Mouse (Mus musculus) forebrain, embryonic 10.5 days (tissue): ENCODE measurements around the gene Rreb1. TPM values are rescaled to one million over a fixed set of nuclear protein-coding genes. Genes with fewer than 3 reads are reported as not detected.

Experiments
- DNase-seq: peaks from one replicate; pipeline ENCODE4 v3.0.0-alpha.2; 2017; ENCODE audit warnings: low spot score; ENCODE audit errors: extremely low spot score
- H3K27ac ChIP-seq: fragments of 300-500 bp; sonication (generic); 2 replicates; pipeline ENCODE4 v1.5.1; 2016; ENCODE audit warnings: mild to moderate bottlenecking
- H3K27me3 ChIP-seq: fragments of 300-500 bp; sonication (generic); 2 replicates; pipeline ENCODE4 v1.6.1; 2016; ENCODE audit warnings: mild to moderate bottlenecking; ENCODE audit not compliant: poor library complexity, severe bottlenecking
- H3K36me3 ChIP-seq: fragments of 300-500 bp; sonication (generic); replicated peaks from 2 replicates; pipeline ENCODE4 v1.6.1; 2016; ENCODE audit warnings: mild to moderate bottlenecking, moderate library complexity
- H3K4me1 ChIP-seq: fragments of 300-500 bp; sonication (generic); 2 replicates; pipeline ENCODE4 v1.6.1; 2016
- H3K4me3 ChIP-seq: fragments of 300-500 bp; sonication (generic); 2 replicates; pipeline ENCODE4 v1.5.1; 2016; ENCODE audit warnings: mild to moderate bottlenecking, moderate library complexity
- H3K9me3 ChIP-seq: fragments of 300-500 bp; sonication (generic); 2 replicates; pipeline ENCODE4 v1.6.1; 2016; ENCODE audit warnings: mild to moderate bottlenecking, moderate library complexity
- WGBS: fragments of 180-500 bp; shearing (Covaris S2); methylation state at CpG from one replicate; pipeline ENCODE4 v1.1.7; 2016; 5-methylcytosine and 5-hydroxymethylcytosine counted together
- polyA plus RNA-seq: library from polyadenylated mRNA; unstranded; fragments of >200 nt; fragmentation: Nextera tagmentation; extraction: Ambion mirVana; gene quantifications from 2 replicates; pipeline ENCODE4 v1.2.1, GENCODE M21; 2016

Gene Rreb1
- polyA plus RNA-seq, 1 experiment from 2014 or later, result 6.6 TPM

DNA sequence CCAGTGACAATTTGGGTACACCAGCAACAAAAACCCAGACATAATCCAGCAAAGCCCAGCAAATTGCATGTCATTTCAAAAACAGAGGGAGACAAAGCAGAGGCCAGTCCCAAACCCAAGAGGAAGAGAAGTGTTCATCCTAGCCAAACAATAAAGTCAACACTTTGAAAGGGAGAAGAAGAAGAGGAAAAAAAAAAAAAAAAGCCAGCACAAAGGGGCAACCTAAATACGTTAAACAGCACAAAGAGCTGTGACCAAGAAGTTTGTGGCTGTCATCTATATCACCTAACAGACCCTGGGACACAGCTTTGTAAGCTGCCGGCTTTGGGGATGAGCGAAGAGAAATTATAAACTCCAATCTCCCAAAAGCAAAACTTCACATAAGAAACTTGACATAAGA, 17.8 kb upstream of the Rreb1 start:
- Histone ChIP-seq H3K4me1 (peaks cover 20% of the 10 kb centered on the region), H3K4me3 (no peak overlapping the region), H3K27me3 (peaks cover 91% of the 10 kb centered on the region), H3K9me3 (0 out of 2 replicates have a peak, but pooled peaks cover 2% of the 10 kb centered on the region), H3K27ac (no peak overlapping the region), H3K36me3 (no peaks in the 10 kb centered on the region)
- 51% methylated on average over 3 of the region's 3 CpGs for WGBS
- DNase-seq, result no peak

DNA sequence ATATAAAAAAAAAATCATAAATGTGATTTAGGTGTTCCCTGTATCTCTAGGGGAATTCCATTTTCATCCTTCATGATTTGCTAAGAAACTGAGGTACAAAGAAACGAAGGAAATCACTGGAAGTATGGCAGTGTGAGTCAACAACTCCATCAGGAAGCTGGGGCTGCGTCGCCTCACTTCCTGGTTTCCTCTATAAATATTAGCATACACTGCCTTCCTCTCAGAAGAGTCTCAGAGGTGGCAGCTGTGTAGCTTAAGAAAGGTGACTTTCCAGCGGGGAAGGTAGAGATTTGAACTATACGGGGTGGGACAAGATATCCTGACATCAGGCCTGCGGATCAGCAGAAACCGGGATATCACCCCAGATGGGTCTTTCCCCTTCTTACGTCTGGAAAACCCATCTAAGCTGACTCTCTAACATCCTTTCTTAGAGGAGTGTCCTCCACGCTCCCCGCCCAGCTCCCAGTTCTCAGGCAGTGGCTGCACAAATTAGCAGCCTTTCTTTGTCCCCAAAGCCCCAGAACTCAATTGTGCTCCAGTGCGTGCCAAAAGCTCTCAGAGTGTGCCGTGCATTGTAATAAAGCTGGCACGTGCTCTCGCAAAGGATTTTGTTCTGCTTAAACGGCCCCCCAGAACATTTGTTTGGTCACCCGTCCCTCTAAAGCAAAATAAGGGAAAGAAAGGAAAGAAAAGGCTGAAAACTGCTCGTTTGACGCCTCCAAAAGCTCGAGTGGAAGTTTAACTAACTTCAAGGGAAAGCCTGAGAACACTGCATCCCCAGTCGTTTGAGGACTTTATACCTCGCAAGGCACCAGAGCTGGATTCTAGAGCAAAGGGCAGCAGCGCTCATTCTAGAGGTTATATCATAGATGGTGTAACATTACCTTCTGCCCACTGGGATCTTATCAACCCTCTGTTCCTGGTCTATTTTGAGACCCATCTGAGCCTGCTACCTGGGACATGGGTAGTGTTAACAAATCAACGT, 17.0 kb upstream of the Rreb1 start:
- peaks cover 8% of the 10 kb centered on the region; the same call in 1 of the 2 replicates for H3K9me3 ChIP-seq
- H3K4me1 ChIP-seq, result peaks cover 20% of the 10 kb centered on the region
- H3K4me3 ChIP-seq, result peak overlapping the region; percentile 18
- WGBS, result 31% methylated on average over 23 of the region's 23 CpGs
- H3K27me3 ChIP-seq, result peaks cover 99% of the 10 kb centered on the region
- H3K27ac ChIP-seq, result peak overlapping the region; percentile 60
- no peaks in the 10 kb centered on the region for H3K36me3 ChIP-seq
- DNase-seq, result peak; percentile 50

DNA sequence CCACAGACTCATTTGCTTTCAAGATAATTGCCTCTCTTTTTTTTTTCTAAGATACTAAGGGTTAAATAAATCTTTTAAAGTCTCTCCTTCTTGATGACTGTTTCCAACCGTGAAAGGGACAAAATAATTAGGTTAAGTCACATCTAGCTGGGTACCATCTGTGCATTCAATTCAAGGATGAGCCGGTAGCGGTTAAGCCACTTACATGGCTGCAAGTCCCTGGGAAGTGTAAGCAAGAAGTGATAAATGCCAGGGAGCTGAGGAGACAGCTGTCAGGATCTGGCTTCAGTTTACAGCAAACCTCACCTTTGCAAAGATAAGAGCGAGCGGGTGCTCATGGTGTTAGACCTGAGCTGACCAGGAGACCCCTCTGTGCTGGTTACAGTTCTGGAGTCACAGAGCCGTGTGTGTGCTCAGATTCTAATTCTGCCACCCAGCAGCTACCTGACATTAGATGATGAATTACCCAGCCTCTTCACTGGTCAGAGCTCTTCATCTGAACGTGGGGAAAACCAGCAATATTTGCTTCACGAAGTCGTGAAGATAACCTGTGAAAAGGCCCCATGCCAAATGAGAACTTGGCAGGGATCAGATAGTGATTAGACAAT, 14.3 kb upstream of the Rreb1 start:
- Histone ChIP-seq H3K27ac (no peak overlapping the region), H3K27me3 (peaks cover 83% of the 10 kb centered on the region), H3K9me3 (peaks cover 12% of the 10 kb centered on the region; the same call in 1 of the 2 replicates), H3K4me3 (no peak overlapping the region), H3K36me3 (no peaks in the 10 kb centered on the region), H3K4me1 (peaks cover 20% of the 10 kb centered on the region)
- 78% methylated on average over 9 of the region's 9 CpGs for WGBS
- DNase-seq, result no peak

DNA sequence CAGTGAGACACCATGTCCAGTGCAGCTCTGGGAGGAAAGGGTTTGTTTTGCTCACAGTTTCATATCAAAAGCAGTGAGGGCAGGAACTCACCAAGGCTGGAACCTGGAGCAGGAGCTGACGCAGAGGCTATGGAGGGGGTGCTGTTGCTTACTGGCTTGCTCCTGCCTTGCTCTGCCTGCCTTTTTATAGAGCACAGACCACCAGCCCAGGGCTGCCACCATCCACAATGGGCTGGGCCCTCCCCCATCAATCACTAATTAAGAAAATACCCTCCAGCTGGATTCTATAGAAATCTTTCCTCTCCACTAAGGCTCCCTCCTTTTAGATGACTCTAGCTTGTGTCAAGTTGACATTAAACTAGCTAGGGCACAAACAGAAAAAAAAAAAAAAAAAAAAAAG, 8.4 kb upstream of the Rreb1 start:
- DNase-seq, result no peak
- peaks cover 55% of the 10 kb centered on the region for H3K27me3 ChIP-seq

DNA sequence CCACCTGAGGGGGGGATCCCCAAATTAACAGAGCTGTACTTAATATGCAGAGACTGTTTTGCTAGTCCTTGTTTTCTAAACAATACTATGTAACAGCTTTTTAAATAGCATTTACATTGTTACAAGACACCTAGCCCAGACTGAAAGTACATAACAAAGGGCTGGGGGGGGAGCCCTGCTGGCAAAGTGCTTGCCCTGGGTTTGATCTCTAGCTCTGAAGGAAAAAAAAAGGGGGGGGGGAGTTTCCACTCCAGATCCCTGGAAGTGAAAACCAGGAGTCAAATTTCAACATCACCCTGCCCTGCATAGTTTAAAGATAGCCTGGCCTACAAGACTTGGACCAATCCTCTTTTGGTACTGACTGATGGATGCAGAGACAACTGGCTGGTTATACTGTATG, 4.7 kb upstream of the Rreb1 start:
- Histone ChIP-seq H3K27ac (no peak overlapping the region), H3K4me1 (peaks cover 29% of the 10 kb centered on the region), H3K36me3 (no peaks in the 10 kb centered on the region), H3K9me3 (no peaks in the 10 kb centered on the region), H3K4me3 (no peak overlapping the region), H3K27me3 (peaks cover 55% of the 10 kb centered on the region)
- no peak for DNase-seq

More for the DNA sequence above, 8.4 kb upstream of the Rreb1 start:
- Histone ChIP-seq H3K27ac (no peak overlapping the region), H3K9me3 (peaks cover 12% of the 10 kb centered on the region; the same call in 1 of the 2 replicates), H3K36me3 (no peaks in the 10 kb centered on the region), H3K4me3 (no peak overlapping the region), H3K4me1 (peaks cover 19% of the 10 kb centered on the region)
- WGBS, result 0% methylated on average over 1 of the region's 1 CpGs

DNA sequence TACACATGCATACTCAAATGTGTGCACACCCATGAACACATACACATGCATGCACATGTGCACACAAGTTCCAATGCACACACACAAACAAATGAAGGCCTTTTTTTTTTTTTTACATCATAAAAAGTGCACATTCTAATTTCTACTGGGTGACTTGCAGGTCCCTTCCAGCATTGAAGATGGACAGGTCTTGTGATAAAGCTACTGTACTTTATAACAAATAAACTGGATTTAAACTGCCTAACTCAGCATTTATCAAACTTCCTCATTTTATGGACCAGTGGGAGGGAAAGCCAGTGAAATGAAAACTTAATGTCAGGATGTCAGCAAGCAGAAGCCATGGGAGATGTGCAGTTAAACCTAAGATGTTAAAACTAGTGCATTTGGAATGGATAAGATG, 1.5 kb upstream of the Rreb1 start:
- Histone ChIP-seq H3K9me3 (no peaks in the 10 kb centered on the region), H3K4me1 (peaks cover 26% of the 10 kb centered on the region), H3K36me3 (no peaks in the 10 kb centered on the region), H3K4me3 (no peak overlapping the region), H3K27ac (no peak overlapping the region), H3K27me3 (peaks cover 67% of the 10 kb centered on the region)
- DNase-seq, result no peak

DNA sequence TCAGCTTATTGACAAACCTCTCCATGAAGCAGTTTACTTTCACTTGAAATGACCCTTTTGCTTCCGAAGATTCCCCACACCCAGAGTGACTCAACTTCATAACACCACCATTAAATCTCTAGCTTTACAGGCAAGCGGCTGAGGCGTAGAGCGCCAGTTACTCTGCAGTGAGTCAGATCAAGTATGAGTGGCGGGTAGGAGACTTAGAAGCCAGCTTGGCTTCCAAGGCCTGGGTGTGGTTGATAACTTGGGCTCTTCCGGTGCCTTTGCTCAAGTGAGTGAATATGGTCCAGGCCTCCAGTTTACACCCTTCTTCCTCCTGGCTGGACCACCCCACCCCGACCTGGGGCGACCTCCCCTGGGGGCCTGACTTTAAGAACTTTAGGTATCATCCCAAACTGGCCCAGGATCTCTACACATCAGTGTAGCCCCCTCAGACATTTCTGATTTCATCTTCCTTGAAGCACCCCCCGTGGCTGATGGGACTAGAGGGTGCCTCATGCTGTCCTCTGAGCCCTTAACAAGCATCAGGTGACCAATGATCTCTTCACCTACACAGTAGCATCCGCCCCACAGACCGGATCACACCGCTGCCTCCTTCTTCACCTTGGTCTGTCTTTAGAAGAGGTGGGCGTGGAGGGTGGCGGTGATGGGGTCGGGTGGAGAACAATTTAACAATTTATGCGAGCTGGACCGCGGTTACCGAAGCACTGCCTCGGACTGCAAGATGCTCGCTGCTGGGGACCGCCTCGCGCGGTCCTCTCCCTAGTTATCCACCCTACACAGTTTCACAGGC, 651 bp upstream of the Rreb1 start:
- no peaks in the 10 kb centered on the region for H3K9me3 ChIP-seq
- H3K4me1 ChIP-seq, result peaks cover 26% of the 10 kb centered on the region
- H3K4me3 ChIP-seq, result peak overlapping the region; percentile 76
- WGBS, result 13% methylated on average over 25 of the region's 25 CpGs
- peak overlapping the region; percentile 84 for H3K27ac ChIP-seq
- DNase-seq, result no peak
- H3K27me3 ChIP-seq, result peaks cover 64% of the 10 kb centered on the region
- no peaks in the 10 kb centered on the region for H3K36me3 ChIP-seq

DNA sequence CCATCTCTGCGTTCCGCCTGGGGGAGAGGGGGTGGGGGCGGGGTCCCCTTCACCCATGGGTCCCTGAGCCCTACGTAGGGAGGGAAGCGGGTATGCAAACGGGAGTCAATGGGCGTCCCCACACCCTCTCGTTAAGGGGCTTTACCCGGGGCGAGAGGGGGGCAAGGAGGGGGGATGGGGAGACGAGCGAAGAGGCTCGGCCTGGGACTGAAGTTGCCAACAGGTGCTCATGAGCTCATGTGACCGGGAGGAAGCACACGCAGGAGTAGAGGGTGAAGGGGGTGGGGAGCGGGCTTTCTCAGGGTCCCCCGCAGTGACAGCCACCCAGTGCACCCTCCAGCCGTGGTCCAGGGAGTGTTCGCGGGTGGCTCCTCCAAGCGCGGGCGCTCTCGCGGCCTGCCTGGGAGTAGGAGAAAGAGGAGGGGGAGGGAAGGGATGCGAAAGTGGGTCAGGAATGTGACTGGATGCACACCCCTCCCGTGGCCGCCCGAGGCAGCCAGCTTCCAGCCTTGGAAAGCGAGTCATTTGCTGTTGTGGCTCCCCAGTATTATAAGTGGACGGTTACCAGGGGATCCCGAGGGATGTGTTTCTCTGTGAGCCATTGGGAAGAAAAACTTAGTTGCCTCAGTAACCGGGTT, 513 bp downstream of the Rreb1 start:
- no peaks in the 10 kb centered on the region for H3K9me3 ChIP-seq
- WGBS, result under 1% methylated on average over 33 of the region's 33 CpGs
- peaks cover 23% of the 10 kb centered on the region for H3K4me1 ChIP-seq
- peaks cover 69% of the 10 kb centered on the region for H3K27me3 ChIP-seq
- DNase-seq, result peak; percentile 37
- peak overlapping the region; percentile 84 for H3K27ac ChIP-seq
- no peaks in the 10 kb centered on the region for H3K36me3 ChIP-seq
- H3K4me3 ChIP-seq, result peak overlapping the region; percentile 76

DNA sequence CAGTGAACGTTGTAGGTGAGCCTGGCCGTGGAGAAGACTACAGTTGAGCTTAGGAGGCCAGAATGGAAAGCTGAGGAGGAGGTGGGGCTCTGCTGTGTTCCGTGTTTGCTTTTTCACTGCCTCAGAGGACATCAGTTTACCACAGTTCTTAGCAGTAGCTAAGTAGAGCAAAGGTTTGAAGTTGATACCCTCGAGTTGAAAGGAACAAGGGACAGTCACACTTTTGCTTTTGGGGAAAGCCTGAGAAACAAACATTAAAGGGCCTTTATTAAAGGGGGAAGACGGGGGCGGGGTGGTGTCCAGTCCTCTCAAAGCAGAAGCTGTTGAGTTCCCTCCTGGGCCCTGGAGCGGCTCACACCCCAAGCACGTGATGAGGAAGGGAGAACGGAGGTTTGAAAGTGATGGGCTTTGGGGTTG, 1.1 kb downstream of the Rreb1 start:
- DNase-seq, result no peak
- Histone ChIP-seq H3K4me3 (peak overlapping the region; percentile 76), H3K9me3 (no peaks in the 10 kb centered on the region), H3K4me1 (peaks cover 23% of the 10 kb centered on the region), H3K36me3 (no peaks in the 10 kb centered on the region), H3K27me3 (peaks cover 69% of the 10 kb centered on the region), H3K27ac (no peak overlapping the region)
- WGBS, result under 1% methylated on average over 9 of the region's 9 CpGs

DNA sequence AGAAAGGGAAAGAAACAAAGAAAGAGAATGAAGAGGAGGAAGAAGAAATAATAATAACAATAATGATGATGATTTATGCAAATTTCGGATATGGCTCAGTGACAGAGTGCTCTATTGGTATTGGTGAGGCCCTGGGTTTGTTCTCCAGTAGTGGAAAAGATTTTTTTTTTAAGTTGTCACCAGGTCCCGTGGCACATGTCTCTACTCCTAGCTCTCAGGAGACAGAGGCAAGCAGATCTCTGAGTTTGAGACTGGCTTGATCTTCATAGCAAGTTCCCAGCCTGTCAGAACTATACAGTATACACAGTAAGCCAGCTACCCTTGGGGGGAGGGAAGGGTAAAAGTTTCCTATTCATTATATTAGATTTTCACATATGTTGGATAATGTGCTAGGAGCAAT, 3.4 kb downstream of the Rreb1 start:
- no peaks in the 10 kb centered on the region for H3K9me3 ChIP-seq
- H3K36me3 ChIP-seq, result no peaks in the 10 kb centered on the region
- 76% methylated on average over 2 of the region's 2 CpGs for WGBS
- H3K27ac ChIP-seq, result no peak overlapping the region
- no peak for DNase-seq
- peaks cover 23% of the 10 kb centered on the region for H3K4me1 ChIP-seq
- H3K27me3 ChIP-seq, result peaks cover 63% of the 10 kb centered on the region
- H3K4me3 ChIP-seq, result no peak overlapping the region

DNA sequence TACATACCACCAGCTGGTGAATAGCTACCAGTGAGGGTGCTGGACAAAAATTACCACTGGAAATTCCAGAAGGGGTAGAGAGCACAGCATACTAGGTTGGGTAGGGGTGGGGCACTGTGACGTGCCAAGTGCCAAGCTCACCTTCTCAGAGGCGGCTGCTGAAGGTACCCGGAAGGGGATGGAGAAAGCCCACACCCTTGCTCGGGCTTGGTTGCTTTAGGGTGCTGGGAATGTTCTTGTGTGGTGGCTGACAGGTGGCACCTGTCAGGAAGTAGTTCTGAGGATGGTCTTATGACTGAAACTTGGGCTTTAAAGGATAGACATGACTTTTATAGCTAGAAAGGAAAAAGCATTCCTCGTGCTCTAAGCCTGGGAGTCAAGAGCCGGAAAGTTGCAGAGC, 3.9 kb downstream of the Rreb1 start:
- DNase-seq, result no peak
- no peaks in the 10 kb centered on the region for H3K36me3 ChIP-seq
- H3K27ac ChIP-seq, result no peak overlapping the region
- 84% methylated on average over 6 of the region's 6 CpGs for WGBS
- peaks cover 57% of the 10 kb centered on the region for H3K27me3 ChIP-seq
- no peak overlapping the region for H3K4me3 ChIP-seq
- H3K4me1 ChIP-seq, result peaks cover 23% of the 10 kb centered on the region
- no peaks in the 10 kb centered on the region for H3K9me3 ChIP-seq

DNA sequence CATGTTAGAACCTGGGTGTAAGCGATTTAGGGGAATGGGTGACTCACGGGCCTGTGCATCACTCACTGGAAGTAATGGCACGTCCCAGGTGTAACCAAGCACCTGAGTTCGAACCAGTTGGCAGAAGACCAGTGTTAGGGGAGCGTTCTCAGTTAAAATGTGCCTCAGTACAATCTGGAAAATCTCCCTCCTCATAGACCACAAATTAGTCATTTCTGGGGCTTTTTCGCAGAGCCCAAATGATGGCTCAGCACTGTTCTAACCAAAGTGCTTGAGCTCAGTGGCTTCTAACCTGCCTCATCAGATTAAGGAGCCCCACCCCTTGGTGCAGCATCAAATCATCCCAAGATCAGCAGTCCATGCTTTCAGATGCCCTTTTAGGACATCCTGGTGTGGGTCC, 5.5 kb downstream of the Rreb1 start:
- Histone ChIP-seq H3K36me3 (no peaks in the 10 kb centered on the region), H3K4me3 (no peak overlapping the region), H3K4me1 (peaks cover 11% of the 10 kb centered on the region), H3K9me3 (no peaks in the 10 kb centered on the region), H3K27ac (no peak overlapping the region), H3K27me3 (peaks cover 42% of the 10 kb centered on the region)
- no peak for DNase-seq
- 91% methylated on average over 6 of the region's 6 CpGs for WGBS
